Mouse (Mus musculus): Measurements from ENCODE around the gene Cdhr2. TPM values are rescaled to one million over a fixed set of nuclear protein-coding genes. Genes with fewer than 3 reads are reported as not detected.

Gene Cdhr2
- total RNA-seq (2021): not detected
- long read RNA-seq, experiment 1: 0 reads
- long read RNA-seq, experiment 2: 0 reads

GRCm38 (mm10) chr13:54701243-54701642 lies at the start of gene Cdhr2:
TSS of gene Cdhr2 (plus strand) at chr13:54701461.
- DNase-seq: no peak

- no peak for DNase-seq
These were observed 40.4 kb upstream of the Cdhr2 start for GRCm38 (mm10) chr13:54660877-54661276.

GRCm38 (mm10) chr13:54661358-54661757 lies 39.9 kb upstream of the Cdhr2 start:
- DNase-seq: no peak

GRCm38 (mm10) chr13:54663999-54664398 lies 37.3 kb upstream of the Cdhr2 start:
- DNase-seq: no peak

- DNase-seq: no peak
These were observed 36.8 kb upstream of the Cdhr2 start for GRCm38 (mm10) chr13:54664509-54664908.

- DNase-seq: no peak
These were observed 36.2 kb upstream of the Cdhr2 start for GRCm38 (mm10) chr13:54665062-54665461.

- no peak for DNase-seq
These were observed 30.8 kb upstream of the Cdhr2 start for GRCm38 (mm10) chr13:54670491-54670890.

GRCm38 (mm10) chr13:54675895-54676590 lies 25.2 kb upstream of the Cdhr2 start:
- DNase-seq: no peak

GRCm38 (mm10) chr13:54678263-54678662 lies 23.0 kb upstream of the Cdhr2 start:
- DNase-seq: no peak

- no peak for DNase-seq
These were observed 20.9 kb upstream of the Cdhr2 start for GRCm38 (mm10) chr13:54680184-54680853.

GRCm38 (mm10) chr13:54681291-54681690 lies 20.0 kb upstream of the Cdhr2 start:
- no peak for DNase-seq

- no peak for DNase-seq
These were observed 18.0 kb upstream of the Cdhr2 start for GRCm38 (mm10) chr13:54683301-54683700.

- DNase-seq: no peak
These were observed 16.9 kb upstream of the Cdhr2 start for GRCm38 (mm10) chr13:54684140-54684896.

- DNase-seq: peak in 1 of 2 experiments; percentile 60
These were observed 16.1 kb upstream of the Cdhr2 start for GRCm38 (mm10) chr13:54685174-54685573.

GRCm38 (mm10) chr13:54686139-54687053 lies 14.9 kb upstream of the Cdhr2 start:
- DNase-seq: no peak

- peak; percentile 85 to 89 for DNase-seq
These were observed 14.2 kb upstream of the Cdhr2 start for GRCm38 (mm10) chr13:54687096-54687495.

- DNase-seq: peak; percentile 98
These were observed 13.5 kb upstream of the Cdhr2 start for GRCm38 (mm10) chr13:54687575-54688424.

- DNase-seq: no peak
These were observed 11.0 kb upstream of the Cdhr2 start for GRCm38 (mm10) chr13:54690151-54690740.

GRCm38 (mm10) chr13:54691737-54692136 lies 9.5 kb upstream of the Cdhr2 start:
- peak in 1 of 2 experiments; percentile 39 for DNase-seq

Data from heart, adult 18-20 months (tissue).